ENCODE assay signal across 11 mouse cellular contexts in the genomic region with DNA sequence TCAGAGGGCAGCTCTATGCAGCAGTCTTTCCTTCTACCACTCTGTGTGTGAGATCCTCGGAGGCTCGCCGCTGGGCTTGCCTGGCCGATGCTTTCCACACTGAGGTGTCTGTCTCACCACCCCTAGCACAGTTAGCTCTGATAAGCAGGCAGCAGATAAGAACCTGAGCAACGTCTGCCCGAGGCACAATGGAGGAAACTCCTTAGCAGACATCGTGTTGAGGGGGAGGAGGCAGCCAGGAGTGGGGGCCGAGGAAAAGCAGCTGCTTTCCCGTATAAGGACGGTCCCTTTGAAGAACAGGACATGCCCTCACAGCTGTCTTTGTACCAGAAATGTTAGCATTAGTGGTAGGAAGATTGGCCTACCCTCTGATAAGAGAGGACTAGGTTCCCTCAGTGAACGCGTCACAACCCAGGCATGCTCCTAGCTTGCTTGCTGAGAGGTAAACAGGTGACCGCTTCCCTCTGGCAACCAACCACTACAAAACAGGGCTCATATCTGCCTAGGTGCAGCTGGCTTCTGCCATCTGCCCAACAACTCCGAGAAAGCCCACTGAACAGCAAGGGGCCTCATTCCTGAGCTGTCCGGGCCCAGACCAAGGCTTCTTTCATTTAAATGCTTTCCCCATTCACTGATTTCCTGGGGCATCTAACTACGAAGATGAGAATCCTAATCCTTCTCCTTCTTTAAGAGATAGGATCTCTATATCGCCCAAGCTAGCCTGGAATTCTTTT. TPM values are rescaled to one million over a fixed set of nuclear protein-coding genes. Genes with fewer than 3 reads are reported as not detected.
A peak's percentile ranks its signal among the peaks of the same experiment; 100 is the strongest.
DNase-seq lines count a peak whose midpoint lies in the region; ATAC-seq and TF ChIP-seq lines count a peak whose summit lies in the region.
"Had no signal": no experiment of that assay in that cellular context is flagged by ENCODE, and none has a peak within 500 bp of the region (broad histone marks: within the 10 kb centered on the region; RNA-seq: fewer than 3 reads in every experiment).

No protein-coding gene starts in this region.

- no peaks in the 10 kb centered on the region for H3K9me3 ChIP-seq in heart, embryonic 15.5 days (replicated peaks)
- H3K9me3 ChIP-seq in ES-Bruce4 (replicated peaks; ENCODE audit: control insufficient read depth, insufficient read depth, low read length, poor library complexity, severe bottlenecking): no peaks in the 10 kb centered on the region
- no peaks in the 10 kb centered on the region for H3K9me3 ChIP-seq in liver, postnatal 0 days (ENCODE audit: low read length)

- no peak overlapping the region for H3K4me3 ChIP-seq in heart, embryonic 15.5 days
- no peak overlapping the region for H3K4me3 ChIP-seq in ES-Bruce4 (ENCODE audit: low read depth, low read length)
- H3K4me3 ChIP-seq in liver, postnatal 0 days (ENCODE audit: low read depth, low read length): no peak overlapping the region

- peak overlapping the region; percentile 35 for H3K4me2 ChIP-seq in heart, embryonic 15.5 days
- peak overlapping the region; percentile 57 for H3K4me2 ChIP-seq in liver, postnatal 0 days (ENCODE audit: low read depth, low read length)

- no peak overlapping the region for H3K27ac ChIP-seq in heart, embryonic 15.5 days
- H3K27ac ChIP-seq in ES-Bruce4 (ENCODE audit: insufficient read depth, low read length): peak overlapping the region; percentile 76
- peak overlapping the region; percentile 24; the same call in 1 of the 2 replicates for H3K27ac ChIP-seq in liver, postnatal 0 days (ENCODE audit: low read depth)

- H3K9ac ChIP-seq in heart, embryonic 15.5 days: 0 out of 2 replicates have a peak overlapping the region, but pooled peaks have one; percentile 23
- no peak overlapping the region for H3K9ac ChIP-seq in ES-Bruce4 (ENCODE audit: low read depth, poor library complexity, severe bottlenecking)
- peak overlapping the region; percentile 26; the same call in 1 of the 2 replicates for H3K9ac ChIP-seq in liver, postnatal 0 days (replicated peaks)

- intact Hi-C loops in heart, postnatal 36 days (cut with DNase I): loop anchor here (5.0 kb wide), 1 partner anchor 79 kb away; no protein-coding TSS in a partner anchor

- TF ChIP-seq EP300 in ES-Bruce4 (IDR thresholded peaks at IDR 0.05; ENCODE audit: insufficient read depth, low read depth, low read length): no peak
- TF ChIP-seq EP300 in liver, postnatal 0 days (IDR thresholded peaks at IDR 0.05; ENCODE audit: low read depth): no peak

- no peak for ATAC-seq in heart, embryonic 15.5 days (replicated peaks; ENCODE audit: insufficient number of reproducible peaks, insufficient read depth, low FRiP score, low read depth)
- ATAC-seq in liver, postnatal 0 days: no peak
- ATAC-seq in granulocyte monocyte progenitor cell, adult 5-6 weeks (replicated peaks; ENCODE audit: poor library complexity, severe bottlenecking): no peak
- ATAC-seq: inflammation-experienced regulatory T-cells, adult 6 months had no signal

- TF ChIP-seq CTCF in ES-Bruce4 (IDR thresholded peaks at IDR 0.05; ENCODE audit: low read depth, low read length): no peak
- TF ChIP-seq CTCF in liver, postnatal 0 days (IDR thresholded peaks at IDR 0.05; ENCODE audit: low read depth): no peak

- no peak for TF ChIP-seq POLR2A in ES-Bruce4 (IDR thresholded peaks at IDR 0.05; ENCODE audit: insufficient read depth, low read length)

- no peaks in the 10 kb centered on the region for H3K27me3 ChIP-seq in heart, embryonic 15.5 days
- H3K27me3 ChIP-seq in ES-Bruce4 (ENCODE audit: control insufficient read depth, insufficient read depth, low read length, poor library complexity, severe bottlenecking): no peaks in the 10 kb centered on the region
- no peaks in the 10 kb centered on the region for H3K27me3 ChIP-seq in liver, postnatal 0 days (ENCODE audit: insufficient read depth, low read length)

- 20% methylated on average over 17 of the region's 17 CpGs for WGBS in heart, embryonic 15.5 days
- WGBS in liver, postnatal 0 days (ENCODE audit: insufficient replicate concordance): 31% methylated on average over 17 of the region's 17 CpGs

- no peaks in the 10 kb centered on the region for H3K36me3 ChIP-seq in heart, embryonic 15.5 days
- no peaks in the 10 kb centered on the region for H3K36me3 ChIP-seq in ES-Bruce4 (ENCODE audit: control insufficient read depth, insufficient read depth, low read length, poor library complexity, severe bottlenecking)
- H3K36me3 ChIP-seq in liver, postnatal 0 days (replicated peaks; ENCODE audit: insufficient read depth, low read length): no peaks in the 10 kb centered on the region

- no peak for DNase-seq in heart, postnatal 36 days
- peak; percentile 51 for DNase-seq in c-Kit-positive CD71-positive TER-119-positive erythroid progenitor cells, embryonic 14.5 days (ENCODE audit: low spot score)
- no peak for DNase-seq in liver, postnatal 0 days
- no peak for DNase-seq in adrenal gland, adult 2 months
- no peak for DNase-seq in thymus, postnatal 36 days

- H3K4me1 ChIP-seq in heart, embryonic 15.5 days (replicated peaks): peaks cover 15% of the 10 kb centered on the region
- H3K4me1 ChIP-seq in ES-Bruce4 (ENCODE audit: control insufficient read depth, insufficient read depth, low read length): peaks cover 6% of the 10 kb centered on the region
- peaks cover 27% of the 10 kb centered on the region for H3K4me1 ChIP-seq in liver, postnatal 0 days (ENCODE audit: insufficient read depth)

RNA-seq across cellular contexts. Expression of a gene that starts 4.4 kb away (rescaled TPM):
- polyA plus RNA-seq in heart, embryonic 15.5 days (2015; fragmentation: Nextera tagmentation; extraction: Ambion mirVana): 41.9 and 43.8 TPM in 2 replicates
- 10 to 100 TPM; 15.9 to 16.6 TPM for total RNA-seq in heart, postnatal 36 days (2021)
- polyA plus RNA-seq in ES-Bruce4 (2011; ENCODE audit: insufficient read depth, insufficient read length, low read depth, missing spikeins): 10.6 and 10.8 TPM in 2 replicates
- polyA plus RNA-seq in liver, postnatal 0 days (2015; fragmentation: Nextera tagmentation; extraction: Ambion mirVana): 24.1 and 30.1 TPM in 2 replicates
- total RNA-seq in granulocyte monocyte progenitor cell, adult 5-6 weeks (2014; fragmentation: Nextera tagmentation): 7.9 and 11.4 TPM in 2 replicates
- 9.1 and 14.0 TPM in 2 replicates for total RNA-seq in granulocyte monocyte progenitor cell, adult 5-6 weeks (2017)
- 10 to 100 TPM; 13.1 to 23.8 TPM for total RNA-seq in adrenal gland, adult 2 months (2021)
- polyA plus RNA-seq in adrenal gland, adult 2 months (2012; rRNA removed): 17.2 and 18.5 TPM in 2 replicates

RNA-seq across cellular contexts. Expression of a gene that starts 24.2 kb away (rescaled TPM):
- polyA plus RNA-seq in heart, embryonic 15.5 days (2015; fragmentation: Nextera tagmentation; extraction: Ambion mirVana): not detected in 2 replicates
- total RNA-seq in heart, postnatal 36 days (2021): not detected
- polyA plus RNA-seq in ES-Bruce4 (2011; ENCODE audit: insufficient read depth, insufficient read length, low read depth, missing spikeins): not detected in 2 replicates
- not detected in 2 replicates for polyA plus RNA-seq in liver, postnatal 0 days (2015; fragmentation: Nextera tagmentation; extraction: Ambion mirVana)
- total RNA-seq in granulocyte monocyte progenitor cell, adult 5-6 weeks (2014; fragmentation: Nextera tagmentation): not detected in 2 replicates
- not detected in 2 replicates for total RNA-seq in granulocyte monocyte progenitor cell, adult 5-6 weeks (2017)
- not detected for total RNA-seq in adrenal gland, adult 2 months (2021)
- not detected in 2 replicates for polyA plus RNA-seq in adrenal gland, adult 2 months (2012; rRNA removed)
- polyA plus RNA-seq: forebrain, embryonic 11.5 days; inflammation-experienced regulatory T-cells, adult 6 months; urinary bladder, adult 2 months had no signal

RNA-seq across cellular contexts. Expression of a gene that starts 27.8 kb away (rescaled TPM):
- polyA plus RNA-seq in heart, embryonic 15.5 days (2015; fragmentation: Nextera tagmentation; extraction: Ambion mirVana): 3.2 and 3.9 TPM in 2 replicates
- total RNA-seq in heart, postnatal 36 days (2021): 10 to 100 TPM; 14.9 to 15.3 TPM
- 24.2 and 26.7 TPM in 2 replicates for polyA plus RNA-seq in ES-Bruce4 (2011; ENCODE audit: insufficient read depth, insufficient read length, low read depth, missing spikeins)
- polyA plus RNA-seq in liver, postnatal 0 days (2015; fragmentation: Nextera tagmentation; extraction: Ambion mirVana): 1.8 and 1.9 TPM in 2 replicates
- 24.6 and 25.8 TPM in 2 replicates for total RNA-seq in granulocyte monocyte progenitor cell, adult 5-6 weeks (2014; fragmentation: Nextera tagmentation)
- total RNA-seq in granulocyte monocyte progenitor cell, adult 5-6 weeks (2017): 9.0 and 11.7 TPM in 2 replicates
- 10 to 100 TPM; 22.6 to 25.1 TPM for total RNA-seq in adrenal gland, adult 2 months (2021)
- polyA plus RNA-seq in adrenal gland, adult 2 months (2012; rRNA removed): 6.1 and 7.7 TPM in 2 replicates
